Mouse (Mus musculus): Measurements from ENCODE around the gene Calhm3. TPM values are rescaled to one million over a fixed set of nuclear protein-coding genes. Genes with fewer than 3 reads are reported as not detected.

Gene Calhm3
- not detected in 2 replicates for polyA plus RNA-seq (2016; fragmentation: Nextera tagmentation; extraction: Ambion mirVana)

DNA sequence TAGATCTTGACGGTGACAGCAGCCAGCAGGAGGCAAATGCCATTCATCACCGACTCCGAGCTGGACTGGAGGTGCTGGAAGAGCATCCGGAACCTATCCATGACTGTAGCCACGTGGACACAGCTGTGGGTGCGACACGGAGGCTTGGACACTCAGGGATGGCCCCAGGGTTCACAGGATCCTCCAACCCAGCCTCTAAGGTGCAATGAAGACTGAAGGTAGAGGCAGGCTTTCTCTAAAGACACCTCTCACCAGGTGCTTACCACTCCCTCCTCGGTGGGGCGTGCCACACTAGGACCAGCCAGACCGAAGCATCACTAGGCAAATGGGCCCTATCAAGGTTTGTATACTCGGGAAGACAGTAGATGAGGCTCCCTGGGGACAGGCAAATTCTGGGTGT lies at the start of gene Calhm3:
Gene Calhm3, minus strand, starts transcription at position 101 of the 400 bp plus-strand sequence.
- H3K36me3 ChIP-seq (replicated peaks), result no peaks in the 10 kb centered on the region
- no peak within 1 kb of the TSS for H3K27ac ChIP-seq
- no peaks in the 10 kb centered on the region for H3K4me1 ChIP-seq
- no peak for DNase-seq (ENCODE audit: extremely low spot score, low spot score)
- 84% methylated on average over 11 of the region's 11 CpGs for WGBS
- no peaks in the 10 kb centered on the region for H3K9me3 ChIP-seq
- H3K4me3 ChIP-seq, result no peak within 1 kb of the TSS
- H3K27me3 ChIP-seq (ENCODE audit: poor library complexity, severe bottlenecking), result peaks cover 5% of the 10 kb centered on the region

DNA sequence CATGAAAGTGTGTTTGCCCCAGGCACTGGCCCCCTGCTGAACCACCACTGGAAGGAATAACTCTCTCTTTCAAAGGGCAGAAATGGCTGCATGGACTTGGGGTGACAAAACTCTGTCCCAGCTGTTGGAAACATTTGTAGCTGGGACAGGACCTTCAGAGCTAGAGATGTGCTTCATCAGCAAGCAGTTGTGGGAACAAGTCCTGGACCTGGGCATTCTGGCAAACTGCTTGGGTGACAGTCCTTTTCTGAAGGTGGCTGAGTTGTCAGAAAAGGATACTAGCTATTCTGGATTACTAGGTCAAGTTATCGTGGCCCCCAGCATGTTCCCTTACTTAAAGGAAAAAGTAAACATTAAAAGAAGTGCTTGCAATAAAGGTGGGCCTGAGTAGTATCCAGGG lies 48.6 kb upstream of the Calhm3 start:
- H3K27me3 ChIP-seq (ENCODE audit: poor library complexity, severe bottlenecking), result no peaks in the 10 kb centered on the region; the same call in 1 of the 2 replicates
- H3K4me1 ChIP-seq, result peaks cover 18% of the 10 kb centered on the region
- DNase-seq (ENCODE audit: extremely low spot score, low spot score), result no peak
- no peaks in the 10 kb centered on the region for H3K36me3 ChIP-seq (replicated peaks)
- H3K27ac ChIP-seq, result no peak overlapping the region
- WGBS, result 95% methylated on average over 1 of the region's 1 CpGs
- H3K9me3 ChIP-seq, result no peaks in the 10 kb centered on the region
- no peak overlapping the region for H3K4me3 ChIP-seq

DNA sequence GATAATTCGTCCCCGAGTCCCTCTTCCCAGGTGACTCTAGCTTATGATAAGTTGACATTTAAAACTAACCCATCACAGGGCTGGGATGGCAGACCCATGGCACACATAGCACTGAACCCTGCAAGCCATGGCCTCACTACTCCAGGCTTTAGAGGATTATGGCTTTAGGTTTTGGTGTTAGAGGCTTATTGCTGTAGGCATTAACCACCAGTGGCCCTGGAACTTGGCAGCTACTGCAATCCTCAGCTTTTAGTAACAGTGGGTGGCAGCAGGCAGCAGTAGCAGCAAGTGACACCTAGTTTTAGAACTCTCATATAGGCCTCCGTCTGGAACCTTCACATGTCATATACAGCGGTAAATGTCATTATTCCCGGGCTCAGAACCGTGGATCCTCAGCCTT lies 47.1 kb upstream of the Calhm3 start:
- WGBS, result 88% methylated on average over 6 of the region's 6 CpGs
- H3K27me3 ChIP-seq (ENCODE audit: poor library complexity, severe bottlenecking), result no peaks in the 10 kb centered on the region; the same call in 1 of the 2 replicates

DNA sequence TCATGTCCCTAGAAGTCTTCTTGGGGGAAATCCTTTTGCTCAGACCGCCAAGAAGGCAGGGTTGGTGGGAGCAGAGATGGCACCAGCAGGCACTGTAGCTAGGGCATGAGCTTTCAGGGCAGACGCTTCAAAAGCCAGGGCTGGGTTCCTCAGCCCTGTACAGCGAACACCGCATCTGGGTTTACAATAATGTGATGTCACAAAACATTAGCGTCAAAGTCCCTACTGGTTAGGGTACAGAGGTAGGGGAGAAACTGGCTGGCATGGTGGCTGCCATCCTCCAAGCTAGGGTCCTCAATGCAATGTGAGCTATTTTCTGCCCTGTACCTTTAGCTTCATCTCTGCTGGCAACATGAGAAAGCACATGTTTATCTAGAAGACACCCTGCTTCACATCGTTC lies 45.5 kb upstream of the Calhm3 start:
- 95% methylated on average over 6 of the region's 6 CpGs for WGBS
- no peak for DNase-seq (ENCODE audit: extremely low spot score, low spot score)
- no peak overlapping the region for H3K4me3 ChIP-seq

More for the DNA sequence above, 47.1 kb upstream of the Calhm3 start:
- no peak for DNase-seq (ENCODE audit: extremely low spot score, low spot score)
- Histone ChIP-seq H3K27ac (no peak overlapping the region), H3K9me3 (no peaks in the 10 kb centered on the region), H3K4me1 (peaks cover 26% of the 10 kb centered on the region), H3K36me3 (replicated peaks) (no peaks in the 10 kb centered on the region), H3K4me3 (no peak overlapping the region)

DNA sequence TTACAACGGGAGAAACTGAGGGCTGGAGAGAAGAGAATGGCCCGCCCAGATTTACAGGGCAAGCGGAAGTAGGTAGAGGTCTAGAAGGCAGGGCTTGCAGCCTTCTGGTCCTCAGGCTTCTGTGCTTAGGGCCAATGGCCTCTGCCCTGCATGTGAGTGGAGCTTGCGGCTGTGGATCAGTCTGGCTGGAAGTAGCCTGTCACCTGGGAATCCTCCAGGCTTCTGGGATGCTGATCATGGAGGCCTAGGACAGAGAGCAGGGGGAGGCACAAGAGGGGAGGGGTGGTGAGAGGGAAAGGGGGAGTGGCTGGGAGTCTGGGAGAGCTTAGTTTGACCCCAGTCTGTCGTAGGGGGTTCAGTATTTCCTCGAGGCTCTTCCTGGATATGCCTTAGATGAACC lies 44.9 kb upstream of the Calhm3 start:
- Histone ChIP-seq H3K4me1 (peaks cover 30% of the 10 kb centered on the region), H3K9me3 (no peaks in the 10 kb centered on the region), H3K36me3 (replicated peaks) (no peaks in the 10 kb centered on the region), H3K27ac (peak overlapping the region; percentile 62), H3K4me3 (no peak overlapping the region), H3K27me3 (ENCODE audit: poor library complexity, severe bottlenecking) (peaks cover 3% of the 10 kb centered on the region; the same call in 1 of the 2 replicates)
- no peak for DNase-seq (ENCODE audit: extremely low spot score, low spot score)
- WGBS, result 71% methylated on average over 6 of the region's 6 CpGs

More for the DNA sequence above, 45.5 kb upstream of the Calhm3 start:
- no peaks in the 10 kb centered on the region for H3K36me3 ChIP-seq (replicated peaks)
- no peak overlapping the region for H3K27ac ChIP-seq
- H3K4me1 ChIP-seq, result peaks cover 30% of the 10 kb centered on the region
- peaks cover 3% of the 10 kb centered on the region; the same call in 1 of the 2 replicates for H3K27me3 ChIP-seq (ENCODE audit: poor library complexity, severe bottlenecking)
- H3K9me3 ChIP-seq, result no peaks in the 10 kb centered on the region

DNA sequence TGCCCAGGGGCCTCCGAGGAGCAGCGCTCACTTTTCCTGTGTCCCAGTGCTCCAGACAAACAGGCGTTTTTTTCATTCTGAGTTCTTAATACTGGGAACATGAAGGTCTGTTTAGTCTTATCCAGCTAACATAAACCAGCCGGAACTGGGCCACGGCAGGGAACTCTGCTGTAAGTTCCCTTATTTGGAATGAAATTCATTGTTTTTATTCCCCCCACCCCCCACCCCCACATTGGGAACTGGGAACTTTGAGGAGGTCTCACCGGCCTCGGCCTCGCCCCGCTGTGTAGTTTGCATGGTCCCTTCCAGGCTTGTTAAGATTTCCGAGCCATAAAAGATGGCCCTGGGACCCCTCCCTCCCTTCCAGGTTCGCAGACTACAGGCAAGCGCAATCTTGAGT lies 44.4 kb upstream of the Calhm3 start:
- peaks cover 3% of the 10 kb centered on the region; the same call in 1 of the 2 replicates for H3K27me3 ChIP-seq (ENCODE audit: poor library complexity, severe bottlenecking)
- no peak overlapping the region for H3K4me3 ChIP-seq
- H3K9me3 ChIP-seq, result no peaks in the 10 kb centered on the region
- 67% methylated on average over 12 of the region's 12 CpGs for WGBS
- no peaks in the 10 kb centered on the region for H3K36me3 ChIP-seq (replicated peaks)
- DNase-seq (ENCODE audit: extremely low spot score, low spot score), result no peak
- peak overlapping the region; percentile 70 for H3K27ac ChIP-seq
- peaks cover 30% of the 10 kb centered on the region for H3K4me1 ChIP-seq

- no peak for DNase-seq (ENCODE audit: extremely low spot score, low spot score)
- Histone ChIP-seq H3K36me3 (replicated peaks) (no peaks in the 10 kb centered on the region), H3K27me3 (ENCODE audit: poor library complexity, severe bottlenecking) (peaks cover 3% of the 10 kb centered on the region; the same call in 1 of the 2 replicates), H3K9me3 (no peaks in the 10 kb centered on the region), H3K4me1 (peaks cover 30% of the 10 kb centered on the region), H3K4me3 (no peak overlapping the region), H3K27ac (no peak overlapping the region)
- WGBS, result 85% methylated on average over 13 of the region's 13 CpGs
Observed at GRCm38 (mm10) chr19:47198671-47199350, 41.2 kb upstream of the Calhm3 start.

DNA sequence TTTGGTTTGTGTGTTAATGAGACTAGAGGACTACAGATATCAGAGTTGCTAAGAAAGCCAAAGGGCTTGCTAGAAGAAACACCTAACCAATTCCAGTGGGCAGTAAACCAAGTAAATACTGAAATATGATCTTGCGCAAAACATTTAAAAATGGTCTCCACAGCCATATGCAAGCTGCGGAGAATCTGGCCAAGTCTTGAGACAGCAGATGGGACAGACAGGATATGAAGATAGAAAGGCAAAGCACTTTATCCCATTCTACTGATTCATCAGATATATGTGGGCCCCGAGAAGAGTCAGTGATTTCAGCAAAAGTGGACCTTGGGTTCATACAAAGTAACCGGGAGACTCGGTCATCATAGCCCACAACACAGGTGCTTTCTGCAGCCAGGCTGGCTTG lies 34.6 kb upstream of the Calhm3 start:
- H3K27ac ChIP-seq, result no peak overlapping the region
- no peak overlapping the region for H3K4me3 ChIP-seq
- WGBS, result 96% methylated on average over 5 of the region's 5 CpGs
- DNase-seq (ENCODE audit: extremely low spot score, low spot score), result no peak
- H3K36me3 ChIP-seq (replicated peaks), result no peaks in the 10 kb centered on the region
- no peaks in the 10 kb centered on the region for H3K9me3 ChIP-seq
- H3K27me3 ChIP-seq (ENCODE audit: poor library complexity, severe bottlenecking), result no peaks in the 10 kb centered on the region
- H3K4me1 ChIP-seq, result peaks cover 10% of the 10 kb centered on the region

GRCm38 (mm10) chr19:47188515-47189128 lies 31.1 kb upstream of the Calhm3 start:
- peaks cover 29% of the 10 kb centered on the region for H3K4me1 ChIP-seq
- 80% methylated on average over 11 of the region's 11 CpGs for WGBS
- no peaks in the 10 kb centered on the region for H3K9me3 ChIP-seq
- H3K36me3 ChIP-seq (replicated peaks), result no peaks in the 10 kb centered on the region
- H3K27me3 ChIP-seq (ENCODE audit: poor library complexity, severe bottlenecking), result no peaks in the 10 kb centered on the region
- DNase-seq (ENCODE audit: extremely low spot score, low spot score), result no peak
- H3K4me3 ChIP-seq, result no peak overlapping the region
- H3K27ac ChIP-seq, result peak overlapping the region; percentile 44; the same call in 1 of the 2 replicates

DNA sequence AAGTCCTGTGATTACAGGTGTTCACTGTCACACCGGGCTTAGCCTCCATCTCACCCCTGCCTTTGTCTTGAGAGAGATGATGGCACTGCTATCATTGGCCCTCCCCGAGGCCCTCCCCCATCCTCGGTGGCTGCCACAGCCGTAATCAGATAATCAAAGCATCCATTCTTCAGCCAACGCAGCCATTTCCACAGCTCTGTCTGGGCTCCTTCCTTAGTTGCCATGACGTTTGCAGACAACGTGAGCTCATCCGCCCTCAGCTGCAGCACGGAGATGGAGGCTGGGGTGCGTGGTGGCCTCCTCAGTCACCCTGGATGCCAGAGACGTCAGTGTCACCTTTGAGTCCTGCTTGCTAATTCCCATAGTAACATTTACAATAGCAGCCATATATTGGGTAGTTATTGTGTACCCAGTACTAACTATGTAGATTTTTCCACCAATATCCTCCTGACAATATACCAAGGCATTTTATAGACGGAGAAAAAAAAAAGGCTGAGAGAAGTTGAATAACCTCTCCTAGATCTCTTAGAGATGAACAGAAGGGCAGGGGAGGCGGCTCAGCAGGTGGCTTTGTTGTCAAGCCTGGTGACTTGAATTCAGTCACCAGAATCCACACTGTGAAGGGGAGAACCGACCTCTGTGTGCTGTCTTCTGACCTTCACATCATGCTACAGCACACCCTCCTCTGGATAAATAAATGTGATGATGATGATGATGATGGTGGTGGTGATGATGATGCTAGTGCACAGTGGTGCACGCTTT lies 29.1 kb upstream of the Calhm3 start:
- Histone ChIP-seq H3K27me3 (ENCODE audit: poor library complexity, severe bottlenecking) (peaks cover 5% of the 10 kb centered on the region), H3K27ac (no peak overlapping the region), H3K4me3 (no peak overlapping the region), H3K36me3 (replicated peaks) (no peaks in the 10 kb centered on the region), H3K9me3 (peaks cover 6% of the 10 kb centered on the region), H3K4me1 (peaks cover 32% of the 10 kb centered on the region)
- 57% methylated on average over 15 of the region's 15 CpGs for WGBS
- DNase-seq (ENCODE audit: extremely low spot score, low spot score), result no peak

DNA sequence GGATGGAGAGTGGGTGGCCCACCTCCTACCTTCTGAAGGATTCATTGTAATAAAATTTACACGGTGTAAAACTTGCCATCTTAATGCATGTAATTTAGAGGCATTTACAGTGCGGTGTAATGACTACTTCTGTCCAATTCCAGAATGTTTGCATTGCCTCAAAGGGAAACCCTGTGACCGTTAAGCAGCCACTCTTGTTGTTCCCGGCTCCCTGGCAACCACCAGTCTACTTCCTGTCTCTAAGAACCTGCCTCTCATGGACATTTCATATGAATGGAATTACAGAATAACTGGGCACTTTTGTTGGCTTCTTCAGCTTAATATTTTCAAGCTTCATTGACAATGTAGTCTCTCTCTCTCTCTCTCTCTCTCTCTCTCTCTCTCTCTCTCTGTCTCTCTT lies 27.2 kb upstream of the Calhm3 start:
- peaks cover 34% of the 10 kb centered on the region for H3K4me1 ChIP-seq
- H3K36me3 ChIP-seq (replicated peaks), result no peaks in the 10 kb centered on the region
- no peak overlapping the region for H3K4me3 ChIP-seq
- H3K27me3 ChIP-seq (ENCODE audit: poor library complexity, severe bottlenecking), result peaks cover 25% of the 10 kb centered on the region
- 78% methylated on average over 4 of the region's 4 CpGs for WGBS
- peaks cover 10% of the 10 kb centered on the region for H3K9me3 ChIP-seq
- DNase-seq (ENCODE audit: extremely low spot score, low spot score), result no peak
- no peak overlapping the region for H3K27ac ChIP-seq

DNA sequence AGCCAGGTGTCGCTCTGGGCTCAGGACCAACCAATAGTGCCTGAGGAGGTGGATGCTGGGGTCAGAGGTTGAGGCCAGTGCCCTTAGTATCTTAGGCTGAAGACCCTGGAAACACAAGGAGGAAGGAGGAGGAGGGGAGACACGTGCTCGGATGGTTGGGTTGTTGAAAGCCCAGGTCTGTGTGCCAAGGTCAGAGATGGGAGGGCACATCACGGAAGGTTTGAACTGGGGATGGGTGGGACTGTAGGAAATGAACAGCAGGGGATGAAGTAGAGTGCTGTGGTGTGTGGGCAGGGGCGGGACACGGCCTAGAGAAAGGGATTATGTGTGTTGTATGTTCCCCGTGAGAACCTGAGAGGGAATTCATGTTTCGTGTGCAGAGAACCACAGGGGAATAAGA lies 26.7 kb upstream of the Calhm3 start:
- H3K4me3 ChIP-seq, result no peak overlapping the region
- H3K27me3 ChIP-seq (ENCODE audit: poor library complexity, severe bottlenecking), result peaks cover 30% of the 10 kb centered on the region
- no peaks in the 10 kb centered on the region for H3K36me3 ChIP-seq (replicated peaks)
- WGBS, result 71% methylated on average over 8 of the region's 8 CpGs
- no peak overlapping the region; the same call in 1 of the 2 replicates for H3K27ac ChIP-seq
- peaks cover 39% of the 10 kb centered on the region for H3K4me1 ChIP-seq
- no peak for DNase-seq (ENCODE audit: extremely low spot score, low spot score)
- H3K9me3 ChIP-seq, result peaks cover 10% of the 10 kb centered on the region

DNA sequence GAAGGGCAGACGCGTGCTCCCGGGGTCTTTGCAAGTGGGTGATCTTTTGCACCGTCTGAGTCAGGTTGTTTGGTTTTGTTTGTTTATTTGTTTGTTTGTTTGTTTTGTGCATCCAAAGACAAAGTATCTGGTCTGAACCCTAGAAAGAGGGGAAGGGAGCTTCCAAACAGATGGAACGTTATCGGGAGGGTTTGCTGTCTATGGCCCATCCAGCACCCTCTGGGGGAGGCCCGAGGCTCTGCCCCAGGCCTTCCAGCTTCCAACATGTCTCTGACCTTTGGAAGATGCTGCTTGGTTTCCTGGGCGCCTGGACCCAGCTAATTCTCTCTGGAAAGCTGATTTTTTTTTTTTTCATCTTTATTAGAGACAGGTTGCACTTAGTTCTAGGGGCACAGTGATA lies 22.4 kb upstream of the Calhm3 start:
- H3K36me3 ChIP-seq (replicated peaks), result no peaks in the 10 kb centered on the region
- WGBS, result 12% methylated on average over 8 of the region's 8 CpGs
- peak overlapping the region; percentile 80 for H3K4me3 ChIP-seq
- H3K27me3 ChIP-seq (ENCODE audit: poor library complexity, severe bottlenecking), result peaks cover 72% of the 10 kb centered on the region
- peaks cover 28% of the 10 kb centered on the region for H3K4me1 ChIP-seq
- H3K27ac ChIP-seq, result no peak overlapping the region
- DNase-seq (ENCODE audit: extremely low spot score, low spot score), result no peak
- H3K9me3 ChIP-seq, result peaks cover 10% of the 10 kb centered on the region
